ENCODE assay signal across 11 mouse cellular contexts in genomic region chr9:63883738-63884520, GRCm38 (mm10).
A peak's percentile ranks its signal among the peaks of the same experiment; 100 is the strongest.
DNase-seq lines count a peak whose midpoint lies in the region; ATAC-seq and TF ChIP-seq lines count a peak whose summit lies in the region.
"Had no signal": no experiment of that assay in that cellular context is flagged by ENCODE, and none has a peak within 500 bp of the region (broad histone marks: within the 10 kb centered on the region; RNA-seq: fewer than 3 reads in every experiment).

No protein-coding gene starts in this region.

- no peak overlapping the region for H3K4me2 ChIP-seq in heart, postnatal 0 days (ENCODE audit: low read depth, low read length)
- H3K4me2 ChIP-seq: heart, embryonic 13.5 days; lung, embryonic 15.5 days; neural tube, embryonic 13.5 days had no signal

- peaks cover 9% of the 10 kb centered on the region for H3K4me1 ChIP-seq in heart, postnatal 0 days (ENCODE audit: control insufficient read depth, insufficient read depth)
- H3K4me1 ChIP-seq in testis, adult 2 months (ENCODE audit: control insufficient read depth, insufficient read depth, low read length): peaks cover 15% of the 10 kb centered on the region

- peak; percentile 72 for TF ChIP-seq CTCF in heart, postnatal 0 days (IDR thresholded peaks at IDR 0.05; ENCODE audit: low read depth)
- TF ChIP-seq CTCF in testis, adult 2 months (IDR thresholded peaks at IDR 0.05; ENCODE audit: control insufficient read depth, insufficient read depth, insufficient replicate concordance, low read depth, low read length): peak; percentile 54; the same call in 1 of the 2 replicates

- H3K4me3 ChIP-seq in heart, postnatal 0 days (ENCODE audit: low read depth, low read length): no peak overlapping the region
- no peak overlapping the region for H3K4me3 ChIP-seq in testis, adult 2 months (ENCODE audit: control insufficient read depth, low read depth, low read length)
- H3K4me3 ChIP-seq: heart, embryonic 13.5 days; lung, embryonic 15.5 days; neural tube, embryonic 13.5 days had no signal

- no peak overlapping the region for H3K9ac ChIP-seq in heart, postnatal 0 days (replicated peaks; ENCODE audit: low read depth, low read length)
- H3K9ac ChIP-seq: heart, embryonic 13.5 days; lung, embryonic 15.5 days; neural tube, embryonic 13.5 days had no signal

- 58% methylated on average over 6 of the region's 6 CpGs for WGBS in heart, postnatal 0 days

- no peaks in the 10 kb centered on the region for H3K9me3 ChIP-seq in heart, postnatal 0 days (replicated peaks; ENCODE audit: control insufficient read depth, low read length)
- H3K9me3 ChIP-seq: heart, embryonic 13.5 days; lung, embryonic 15.5 days; neural tube, embryonic 13.5 days had no signal

- intact Hi-C loops in heart, postnatal 25 days (cut with DNase I): no loop called here

- TF ChIP-seq EP300 in heart, postnatal 0 days (IDR thresholded peaks at IDR 0.05; ENCODE audit: low read depth): no peak

- no peak; the same call in 1 of the 2 replicates for ATAC-seq in heart, postnatal 0 days (ENCODE audit: insufficient read depth, low read depth)
- no peak for ATAC-seq in erythroid progenitor cell, adult 5-6 weeks (replicated peaks; ENCODE audit: low FRiP score, poor library complexity, severe bottlenecking)

- TF ChIP-seq POLR2A in testis, adult 2 months (IDR thresholded peaks at IDR 0.05; ENCODE audit: control insufficient read depth, low read depth, low read length): no peak

- no peaks in the 10 kb centered on the region for H3K27me3 ChIP-seq in heart, postnatal 0 days (ENCODE audit: control insufficient read depth, insufficient read depth, low read length)
- no peaks in the 10 kb centered on the region; the same call in 1 of the 2 replicates for H3K27me3 ChIP-seq in testis, adult 2 months (ENCODE audit: control insufficient read depth, insufficient read depth, low read length)
- H3K27me3 ChIP-seq: heart, embryonic 13.5 days; lung, embryonic 15.5 days had no signal

- no peak overlapping the region for H3K27ac ChIP-seq in heart, postnatal 0 days (ENCODE audit: low read depth)
- no peak overlapping the region for H3K27ac ChIP-seq in testis, adult 2 months (ENCODE audit: control insufficient read depth, insufficient read depth, low read depth, low read length)
- H3K27ac ChIP-seq: heart, embryonic 13.5 days; lung, embryonic 15.5 days had no signal

- H3K36me3 ChIP-seq in heart, postnatal 0 days (replicated peaks; ENCODE audit: control insufficient read depth, insufficient read depth, low read length): no peaks in the 10 kb centered on the region
- no peaks in the 10 kb centered on the region for H3K36me3 ChIP-seq in testis, adult 2 months (ENCODE audit: control insufficient read depth, insufficient read depth, low read length)
- H3K36me3 ChIP-seq: heart, embryonic 13.5 days; lung, embryonic 15.5 days; neural tube, embryonic 13.5 days had no signal

- no peak for DNase-seq in heart, postnatal 0 days (ENCODE audit: low spot score)
- DNase-seq in heart, postnatal 25 days (ENCODE audit: low spot score): no peak
- DNase-seq in testis, postnatal 10 days (ENCODE audit: low spot score): no peak
- peak; percentile 21 for DNase-seq in c-Kit-positive CD71-positive TER-119-positive erythroid progenitor cells, embryonic 14.5 days (ENCODE audit: low spot score)
- DNase-seq in urinary bladder, adult 2 months (ENCODE audit: low spot score): no peak
- DNase-seq: adrenal gland, postnatal 25 days had no signal
